Mouse (Mus musculus) forebrain, postnatal 0 days (tissue): Measurements from ENCODE around the gene Capza1. TPM values are rescaled to one million over a fixed set of nuclear protein-coding genes. Genes with fewer than 3 reads are reported as not detected.

ENCODE experiments used
- ATAC-seq: fragments of 200-750 bp; cut with Nextera tagmentation; 2 replicates; pipeline ENCODE4 v1.8.0; 2017; ENCODE audit warnings: mild to moderate bottlenecking, moderate library complexity
- DNase-seq: peaks from one replicate; pipeline ENCODE4 v3.0.0-alpha.2; 2015
- H3K27ac ChIP-seq: fragments of 300-500 bp; sonication (generic); 2 replicates; pipeline ENCODE4 v1.5.1; 2014; ENCODE audit warnings: low read depth, mild to moderate bottlenecking, antibody characterized with exemption, low read length, moderate library complexity, mixed read lengths
- H3K27me3 ChIP-seq: fragments of 300-500 bp; sonication (generic); 2 replicates; pipeline ENCODE4 v1.6.1; 2014; ENCODE audit warnings: mild to moderate bottlenecking, low read length, mixed read lengths; ENCODE audit not compliant: insufficient read depth
- H3K36me3 ChIP-seq: fragments of 300-500 bp; sonication (generic); 2 replicates; pipeline ENCODE4 v1.6.1; 2014; ENCODE audit warnings: mild to moderate bottlenecking, moderate library complexity; ENCODE audit not compliant: insufficient read depth
- H3K4me1 ChIP-seq: fragments of 300-500 bp; sonication (generic); 2 replicates; pipeline ENCODE4 v1.6.1; 2014; ENCODE audit warnings: antibody characterized with exemption; ENCODE audit not compliant: insufficient read depth
- H3K4me2 ChIP-seq: fragments of 300-500 bp; sonication (generic); 2 replicates; pipeline ENCODE4 v1.6.1; 2014; ENCODE audit warnings: low read depth, mild to moderate bottlenecking, moderate library complexity
- H3K4me3 ChIP-seq: fragments of 300-500 bp; sonication (generic); 2 replicates; pipeline ENCODE4 v1.5.1; 2014; ENCODE audit warnings: low read depth, low read length, mixed read lengths
- H3K9ac ChIP-seq: fragments of 300-500 bp; sonication (generic); 2 replicates; pipeline ENCODE4 v1.6.1; 2014; ENCODE audit warnings: mild to moderate bottlenecking
- H3K9me3 ChIP-seq: fragments of 300-500 bp; sonication (generic); 2 replicates; pipeline ENCODE4 v1.6.1; 2016; ENCODE audit warnings: low read length
- CTCF ChIP-seq: sonication (generic); IDR thresholded peaks from 2 replicates; pipeline ENCODE4 v1.5.1; 2016; ENCODE audit warnings: antibody characterized with exemption, control low read depth, low read depth
- WGBS: fragments of 180-500 bp; shearing (Covaris S2); extraction: QIAGEN DNeasy Blood & Tissue Kit; methylation state at CpG from one replicate; pipeline ENCODE4 v1.1.7; 2014; 5-methylcytosine and 5-hydroxymethylcytosine counted together
- polyA plus RNA-seq: library from polyadenylated mRNA; unstranded; fragments of >200 nt; fragmentation: Nextera tagmentation; extraction: Ambion mirVana; gene quantifications from 2 replicates; pipeline ENCODE4 v1.2.1, GENCODE M21; 2015
- total RNA-seq: library from RNA; depleted of rRNA; stranded (reverse); fragments of >200 nt; gene quantifications from 2 replicates; pipeline ENCODE4 v1.2.3, GENCODE M21; 2014; rRNA removed

The Capza1 gene
- total RNA-seq = 119 and 123 TPM in 2 replicates
- polyA plus RNA-seq = 85.5 and 92.4 TPM in 2 replicates

GRCm38 (mm10) chr3:104863786-104864650 is at the start of gene Capza1, which contains the start of gene St7l:
TSS of gene Capza1 (minus strand) at chr3:104864505.
TSS of gene St7l (plus strand) at chr3:104864005.
- H3K9ac ChIP-seq = peak within 1 kb of the TSS; percentile 97
- peaks cover 26% of the 10 kb centered on the region; the same call in 1 of the 2 replicates for H3K4me1 ChIP-seq
- TF ChIP-seq CTCF = peak; percentile 23; the same call in 1 of the 2 replicates
- peak within 1 kb of the TSS; percentile 62 for H3K4me3 ChIP-seq
- DNase-seq = peak; percentile 91
- 1% methylated on average over 43 of the region's 43 CpGs for WGBS
- ATAC-seq = peak; percentile 97
- H3K27me3 ChIP-seq = no peaks in the 10 kb centered on the region
- 0 out of 2 replicates have a peak, but pooled peaks cover 2% of the 10 kb centered on the region for H3K36me3 ChIP-seq
- peak within 1 kb of the TSS; percentile 96 for H3K27ac ChIP-seq
- no peaks in the 10 kb centered on the region for H3K9me3 ChIP-seq
- peak within 1 kb of the TSS; percentile 69 for H3K4me2 ChIP-seq

- no peak overlapping the region for H3K27ac ChIP-seq
- DNase-seq = no peak
- H3K4me3 ChIP-seq = no peak overlapping the region
- TF ChIP-seq CTCF = no peak
- no peak overlapping the region for H3K9ac ChIP-seq
- no peak for ATAC-seq
- H3K27me3 ChIP-seq = no peaks in the 10 kb centered on the region
- H3K4me1 ChIP-seq = no peaks in the 10 kb centered on the region
- no peaks in the 10 kb centered on the region for H3K9me3 ChIP-seq
- no peak overlapping the region for H3K4me2 ChIP-seq
- H3K36me3 ChIP-seq = peaks cover 16% of the 10 kb centered on the region; the same call in 1 of the 2 replicates
- 86% methylated on average over 6 of the region's 6 CpGs for WGBS
Observed at GRCm38 (mm10) chr3:104909195-104909594, 44.9 kb upstream of the Capza1 start.

- no peak for ATAC-seq
- peaks cover 20% of the 10 kb centered on the region for H3K36me3 ChIP-seq
- H3K27me3 ChIP-seq = no peaks in the 10 kb centered on the region
- H3K4me1 ChIP-seq = no peaks in the 10 kb centered on the region
- no peak overlapping the region for H3K4me3 ChIP-seq
- H3K27ac ChIP-seq = no peak overlapping the region
- no peak for TF ChIP-seq CTCF
- no peak overlapping the region for H3K9ac ChIP-seq
- WGBS = 84% methylated on average over 3 of the region's 3 CpGs
- no peaks in the 10 kb centered on the region for H3K9me3 ChIP-seq
- H3K4me2 ChIP-seq = no peak overlapping the region
- no peak for DNase-seq
Observed at GRCm38 (mm10) chr3:104906007-104906406, 41.7 kb upstream of the Capza1 start.

- Histone ChIP-seq H3K27me3 (no peaks in the 10 kb centered on the region), H3K36me3 (peaks cover 16% of the 10 kb centered on the region), H3K4me2 (no peak overlapping the region), H3K4me3 (no peak overlapping the region), H3K4me1 (no peaks in the 10 kb centered on the region), H3K9me3 (no peaks in the 10 kb centered on the region), H3K9ac (no peak overlapping the region), H3K27ac (no peak overlapping the region)
- DNase-seq (no peak), ATAC-seq (no peak)
- 94% methylated on average over 4 of the region's 4 CpGs for WGBS
- no peak for TF ChIP-seq CTCF
Observed at GRCm38 (mm10) chr3:104905389-104905788, 41.1 kb upstream of the Capza1 start.

- H3K4me2 ChIP-seq = no peak overlapping the region
- ATAC-seq (no peak), DNase-seq (no peak)
- H3K9me3 ChIP-seq = no peaks in the 10 kb centered on the region
- no peak overlapping the region for H3K4me3 ChIP-seq
- WGBS = 90% methylated on average over 4 of the region's 4 CpGs
- no peak overlapping the region for H3K27ac ChIP-seq
- no peak for TF ChIP-seq CTCF
- peaks cover 31% of the 10 kb centered on the region for H3K36me3 ChIP-seq
- H3K9ac ChIP-seq = no peak overlapping the region
- H3K4me1 ChIP-seq = no peaks in the 10 kb centered on the region
- H3K27me3 ChIP-seq = no peaks in the 10 kb centered on the region
Observed at GRCm38 (mm10) chr3:104901154-104901553, 36.8 kb upstream of the Capza1 start.

- peaks cover 27% of the 10 kb centered on the region for H3K36me3 ChIP-seq
- H3K4me3 ChIP-seq = no peak overlapping the region
- H3K9ac ChIP-seq = no peak overlapping the region
- no peaks in the 10 kb centered on the region for H3K4me1 ChIP-seq
- H3K27me3 ChIP-seq = no peaks in the 10 kb centered on the region
- TF ChIP-seq CTCF = no peak
- 31% methylated on average over 3 of the region's 3 CpGs for WGBS
- H3K4me2 ChIP-seq = no peak overlapping the region
- no peak overlapping the region for H3K27ac ChIP-seq
- DNase-seq (peak; percentile 18), ATAC-seq (no peak)
- H3K9me3 ChIP-seq = no peaks in the 10 kb centered on the region
Observed at GRCm38 (mm10) chr3:104896141-104896540, 31.8 kb upstream of the Capza1 start.

GRCm38 (mm10) chr3:104888585-104888984 is 24.3 kb upstream of the Capza1 start:
- H3K4me2 ChIP-seq = no peak overlapping the region
- TF ChIP-seq CTCF = no peak
- no peak overlapping the region for H3K4me3 ChIP-seq
- H3K27ac ChIP-seq = no peak overlapping the region
- no peaks in the 10 kb centered on the region for H3K9me3 ChIP-seq
- no peaks in the 10 kb centered on the region for H3K4me1 ChIP-seq
- no peaks in the 10 kb centered on the region for H3K27me3 ChIP-seq
- ATAC-seq (no peak), DNase-seq (no peak)
- H3K36me3 ChIP-seq = peaks cover 23% of the 10 kb centered on the region
- no peak overlapping the region for H3K9ac ChIP-seq
- 92% methylated on average over 3 of the region's 3 CpGs for WGBS
